Mouse (Mus musculus): ENCODE measurements at regions not wholly inside any gene's neighbourhood (a gene's known extent, or its start where the extent isn't known, plus 50 kb on each side); places are given as distances from the start of the nearest gene placed in this dataset.

DNA sequence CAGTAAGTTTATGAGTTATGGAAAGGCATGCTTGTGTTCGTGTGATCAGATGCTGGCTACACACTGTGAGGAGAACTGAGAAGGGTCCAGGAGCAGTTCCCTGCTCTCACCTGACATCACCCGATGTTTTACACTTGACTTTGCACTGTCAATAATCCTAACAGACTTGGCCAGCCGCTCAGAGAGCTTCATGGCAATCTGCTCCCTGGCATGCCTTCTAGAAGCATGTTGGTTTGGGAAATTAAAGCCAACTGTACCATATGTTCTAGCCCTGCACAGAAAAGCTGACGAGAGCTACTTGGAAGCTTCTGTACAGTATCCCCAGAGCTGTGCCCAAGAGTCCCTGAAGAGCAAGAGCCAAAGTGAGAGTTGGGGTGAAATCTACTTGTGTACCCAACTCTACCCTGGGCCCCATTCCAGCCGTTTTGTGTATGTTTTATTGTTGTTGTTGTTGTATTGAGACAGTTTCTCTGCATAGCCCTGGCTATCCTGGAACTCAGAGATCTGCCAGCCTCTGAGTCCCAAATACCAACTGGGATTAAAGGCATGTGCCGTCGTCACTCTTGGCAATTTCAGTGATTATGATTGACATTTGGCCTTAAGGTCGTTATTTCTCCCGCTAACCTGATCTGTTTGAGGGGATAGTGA, 56.5 kb upstream of the Cnksr3 start:
- DNase-seq (ENCODE audit: low spot score in 2 of 2): peak in 1 of 2 experiments; percentile 15

- DNase-seq (ENCODE audit: low spot score in 2 of 2): no peak
Observed at GRCm38 (mm10) chr10:7267903-7268302, 55.9 kb upstream of the Cnksr3 start.

GRCm38 (mm10) chr10:7267106-7267505, 55.1 kb upstream of the Cnksr3 start:
- DNase-seq (ENCODE audit: low spot score in 2 of 2): no peak

DNA sequence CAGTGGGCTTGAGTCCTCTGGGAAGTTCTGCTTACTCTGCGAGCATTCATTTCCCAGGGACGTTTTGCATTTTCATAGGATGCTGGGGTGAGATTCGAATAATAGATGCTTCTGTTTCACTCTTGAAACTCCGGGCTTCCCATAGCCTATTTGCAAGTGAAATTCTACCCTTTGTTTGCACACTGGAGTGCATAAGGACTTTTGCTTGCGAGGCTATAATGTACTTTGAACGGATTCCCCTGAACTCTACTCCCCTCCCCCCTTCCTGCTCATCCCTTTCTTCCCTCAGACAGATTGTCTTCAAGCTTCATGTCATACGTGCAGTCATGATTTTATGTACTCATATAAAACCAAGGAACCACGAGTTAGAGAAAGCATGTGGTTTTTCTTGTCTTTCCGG, 53.4 kb upstream of the Cnksr3 start:
- no peak for DNase-seq (ENCODE audit: low spot score in 2 of 2)

- DNase-seq (ENCODE audit: low spot score in 2 of 2): no peak
Observed at GRCm38 (mm10) chr10:7264721-7265120, 52.7 kb upstream of the Cnksr3 start.
